Mouse (Mus musculus) heart, adult 2 months (tissue): ENCODE measurements around the gene Tmem268. TPM values are rescaled to one million over a fixed set of nuclear protein-coding genes. Genes with fewer than 3 reads are reported as not detected.
A peak's percentile ranks its signal among the peaks of the same experiment; 100 is the strongest.

ENCODE experiments used
- DNase-seq, 2 experiments: peaks; one replicate each; pipeline ENCODE4 v3.0.0; 2021
- H3K27ac ChIP-seq: fragments of 200-600 bp; 2 replicates; pipeline ENCODE4 v1.8.1; 2022
- H3K27me3 ChIP-seq: fragments of 200-500 bp; 2 replicates; pipeline ENCODE4 v1.6.1; 2012; ENCODE audit warnings: mild to moderate bottlenecking, low read length, inconsistent platforms, mixed read lengths; ENCODE audit not compliant: control insufficient read depth, insufficient read depth
- H3K36me3 ChIP-seq: fragments of 200-500 bp; 2 replicates; pipeline ENCODE4 v1.6.1; 2012; ENCODE audit warnings: low read length, inconsistent platforms; ENCODE audit not compliant: control insufficient read depth, insufficient read depth
- H3K4me1 ChIP-seq: fragments of 200-500 bp; 2 replicates; pipeline ENCODE4 v1.6.1; 2011; ENCODE audit warnings: low read length; ENCODE audit not compliant: control insufficient read depth, insufficient read depth
- H3K4me3 ChIP-seq: fragments of 200-600 bp; 2 replicates; pipeline ENCODE4 v1.8.1; 2022
- H3K79me2 ChIP-seq: fragments of 200-500 bp; replicated peaks from 2 replicates; pipeline ENCODE4 v1.6.1; 2012; ENCODE audit warnings: mild to moderate bottlenecking, inconsistent platforms, low read length, moderate library complexity, mixed read lengths; ENCODE audit not compliant: control insufficient read depth, insufficient read depth
- H3K9ac ChIP-seq: fragments of 200-500 bp; 2 replicates; pipeline ENCODE4 v1.6.1; 2012; ENCODE audit warnings: low read depth, mild to moderate bottlenecking, control low read depth, inconsistent platforms, low read length, mixed read lengths
- CTCF ChIP-seq: fragments of 200-600 bp; IDR thresholded peaks from 2 replicates; pipeline ENCODE4 v1.8.1; 2022; ENCODE audit warnings: antibody characterized with exemption, mild to moderate bottlenecking, moderate library complexity
- EP300 ChIP-seq: fragments of 200-500 bp; IDR thresholded peaks from 2 replicates; pipeline ENCODE4 v1.6.1; 2011; ENCODE audit warnings: low read depth, low read length, control low read depth; ENCODE audit not compliant: insufficient read depth
- POLR2A ChIP-seq: fragments of 200-500 bp; IDR thresholded peaks from 2 replicates; pipeline ENCODE4 v1.6.1; 2011; ENCODE audit warnings: mild to moderate bottlenecking, low read depth, low read length, control low read depth; ENCODE audit not compliant: insufficient read depth
- WGBS: fragments of 180-500 bp; shearing (Covaris S2); methylation state at CpG from one replicate; pipeline ENCODE4 v1.1.7; 2018; 5-methylcytosine and 5-hydroxymethylcytosine counted together
- intact Hi-C: fragments of 180-260 bp; cut with DNase I; formaldehyde crosslinking; loops from one replicate; pipeline ENCODE4 v1.15.1; 2025
- polyA plus RNA-seq: library from polyadenylated mRNA; depleted of rRNA; stranded (reverse); fragments of >200 nt; gene quantifications from 2 replicates; pipeline ENCODE4 v1.2.3, GENCODE M21; 2012
- total RNA-seq, 2 experiments: library from RNA; stranded (reverse); gene quantifications; 2 replicates each; pipeline ENCODE4 v1.2.3; 2021

Tmem268 gene
- total and polyA plus RNA-seq, 3 experiments, result 8.3 to 11.0 (median 10.9) TPM

DNA sequence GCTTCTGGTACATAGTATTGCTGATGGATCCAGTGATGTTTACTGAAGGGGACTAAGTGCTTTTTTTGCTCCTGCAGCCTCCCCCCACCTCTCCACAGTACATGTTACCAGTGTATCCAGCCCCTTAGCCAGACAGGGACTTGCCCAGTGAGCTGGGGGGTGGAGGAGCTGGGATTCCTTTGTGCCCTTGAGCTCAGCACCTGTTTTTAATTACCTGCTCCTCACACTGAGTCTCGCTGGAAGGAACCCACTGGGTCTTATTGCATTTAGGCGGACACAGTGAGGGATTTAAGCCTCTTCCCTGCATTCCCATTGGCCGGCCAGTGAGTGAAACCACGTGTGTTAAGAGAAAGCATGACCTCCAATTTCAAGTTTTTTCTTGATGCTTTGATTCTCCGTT, 24.0 kb downstream of the Tmem268 start:
- intact Hi-C loops, result no loop called here
- Histone ChIP-seq H3K27me3 (no peaks in the 10 kb centered on the region), H3K79me2 (no peaks in the 10 kb centered on the region), H3K36me3 (no peaks in the 10 kb centered on the region), H3K4me3 (no peak overlapping the region), H3K9ac (no peak overlapping the region), H3K4me1 (no peaks in the 10 kb centered on the region), H3K27ac (no peak overlapping the region)
- 86% methylated on average over 5 of the region's 5 CpGs for WGBS
- TF ChIP-seq CTCF (no peak), EP300 (no peak), POLR2A (no peak)
- no peak for DNase-seq

DNA sequence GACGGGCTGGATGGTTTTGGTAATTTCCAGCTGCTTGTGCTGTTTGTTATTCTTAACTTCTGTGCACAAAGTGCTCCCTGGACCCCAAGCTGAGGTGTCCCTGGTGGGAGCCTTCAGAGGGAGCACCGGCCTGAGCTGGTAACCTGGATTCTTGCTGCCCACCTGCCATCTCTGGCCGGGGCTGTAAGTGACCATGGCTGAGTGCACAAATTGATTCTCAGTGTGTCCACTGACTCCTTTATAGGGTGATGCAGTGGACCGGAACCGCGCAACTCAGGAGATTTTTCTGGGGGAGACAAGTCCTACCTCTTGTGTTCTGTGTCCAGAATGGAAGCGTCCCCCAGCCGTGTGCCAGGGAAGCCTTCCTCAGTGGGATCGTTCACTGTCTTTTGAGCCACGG, 26.6 kb downstream of the Tmem268 start:
- intact Hi-C loops, result no loop called here
- Histone ChIP-seq H3K4me3 (no peak overlapping the region), H3K27me3 (no peaks in the 10 kb centered on the region), H3K9ac (no peak overlapping the region), H3K4me1 (no peaks in the 10 kb centered on the region), H3K27ac (no peak overlapping the region), H3K79me2 (no peaks in the 10 kb centered on the region), H3K36me3 (no peaks in the 10 kb centered on the region)
- TF ChIP-seq POLR2A, result no peak
- no peak for TF ChIP-seq CTCF
- no peak for TF ChIP-seq EP300
- no peak for DNase-seq
- WGBS, result 95% methylated on average over 10 of the region's 10 CpGs

DNA sequence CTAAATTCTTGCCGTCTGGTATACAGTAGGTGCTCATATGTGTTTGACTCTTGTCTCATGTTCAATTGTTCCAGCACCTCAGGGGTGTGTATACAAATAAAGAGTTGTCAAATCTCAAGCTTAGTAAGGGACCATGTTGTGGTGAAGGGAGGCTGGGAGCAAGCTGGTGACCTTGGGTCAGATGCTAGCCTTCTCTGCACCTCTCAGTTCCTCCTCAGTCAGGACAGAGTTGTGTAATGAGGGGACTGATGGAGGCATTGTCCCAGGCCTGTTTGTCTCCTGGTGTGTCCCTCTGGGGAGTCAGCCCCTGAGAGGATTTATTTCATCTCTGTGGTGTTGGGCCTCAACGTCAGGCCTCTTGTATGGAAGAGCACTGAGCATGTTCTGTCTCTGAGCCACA, 27.7 kb downstream of the Tmem268 start:
- no peak for TF ChIP-seq EP300
- TF ChIP-seq CTCF, result no peak
- no peak for TF ChIP-seq POLR2A
- no peak overlapping the region for H3K4me3 ChIP-seq
- 85% methylated on average over 2 of the region's 2 CpGs for whole genome bisulfite sequencing
- intact Hi-C loops, result no loop called here
- no peaks in the 10 kb centered on the region for H3K27me3 ChIP-seq
- no peak for DNase-seq
- no peak overlapping the region for H3K27ac ChIP-seq
- no peak overlapping the region for H3K9ac ChIP-seq
- no peaks in the 10 kb centered on the region for H3K36me3 ChIP-seq
- no peaks in the 10 kb centered on the region for H3K4me1 ChIP-seq
- no peaks in the 10 kb centered on the region for H3K79me2 ChIP-seq

DNA sequence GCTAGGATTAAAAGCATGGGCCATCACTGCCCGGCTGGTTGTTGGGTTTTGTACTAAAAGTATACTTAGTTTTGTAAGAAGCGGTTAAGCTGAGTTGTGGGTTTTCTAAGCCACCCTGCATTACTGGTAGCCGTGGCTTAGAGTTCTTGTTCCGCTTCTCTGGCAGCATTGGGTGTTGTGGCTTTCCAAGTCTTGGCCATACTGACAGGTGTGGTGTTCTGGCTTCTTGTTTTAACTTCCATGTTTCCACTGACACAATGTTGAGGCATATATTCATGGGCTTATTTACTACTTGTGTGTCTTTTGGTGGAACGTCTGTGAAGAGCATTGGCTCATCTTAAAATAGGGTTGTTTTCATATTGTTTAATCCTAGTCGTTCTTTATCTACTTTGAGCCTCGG, 31.4 kb downstream of the Tmem268 start:
- H3K79me2 ChIP-seq, result no peaks in the 10 kb centered on the region
- H3K4me3 ChIP-seq, result no peak overlapping the region
- no peak for DNase-seq
- no peak overlapping the region for H3K27ac ChIP-seq
- no peak overlapping the region for H3K9ac ChIP-seq
- TF ChIP-seq CTCF (no peak), EP300 (no peak), POLR2A (no peak)
- intact Hi-C loops, result no loop called here
- no peaks in the 10 kb centered on the region for H3K27me3 ChIP-seq
- peaks cover 3% of the 10 kb centered on the region for H3K4me1 ChIP-seq
- WGBS, result 75% methylated on average over 7 of the region's 7 CpGs
- peaks cover 2% of the 10 kb centered on the region; the same call in 1 of the 2 replicates for H3K36me3 ChIP-seq

DNA sequence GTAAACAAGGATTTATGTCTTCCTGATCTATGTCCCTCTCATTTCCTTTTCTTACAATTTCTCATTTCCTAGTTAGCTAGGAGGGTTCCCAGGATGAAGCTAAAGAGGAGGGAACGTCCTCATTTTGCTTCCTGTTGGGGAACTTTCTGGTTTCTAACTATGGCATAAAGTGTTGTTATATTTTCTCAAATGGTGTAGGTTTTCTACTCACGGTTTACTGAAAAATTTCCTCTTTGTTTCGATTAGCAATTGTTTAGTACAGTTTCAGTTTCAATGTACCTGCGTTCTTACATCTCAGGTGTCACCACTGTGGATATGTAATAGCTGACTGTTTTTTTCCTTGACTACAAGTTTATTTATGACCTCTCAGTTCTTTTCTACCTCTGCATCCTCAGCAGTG, 32.0 kb downstream of the Tmem268 start:
- H3K4me3 ChIP-seq, result no peak overlapping the region
- H3K36me3 ChIP-seq, result peaks cover 2% of the 10 kb centered on the region; the same call in 1 of the 2 replicates
- no peak for DNase-seq
- H3K9ac ChIP-seq, result no peak overlapping the region
- H3K79me2 ChIP-seq, result no peaks in the 10 kb centered on the region
- H3K4me1 ChIP-seq, result peaks cover 6% of the 10 kb centered on the region
- intact Hi-C loops, result no loop called here
- TF ChIP-seq POLR2A (no peak), EP300 (no peak), CTCF (no peak)
- WGBS, result 66% methylated on average over 4 of the region's 4 CpGs
- no peak overlapping the region for H3K27ac ChIP-seq
- no peaks in the 10 kb centered on the region for H3K27me3 ChIP-seq

DNA sequence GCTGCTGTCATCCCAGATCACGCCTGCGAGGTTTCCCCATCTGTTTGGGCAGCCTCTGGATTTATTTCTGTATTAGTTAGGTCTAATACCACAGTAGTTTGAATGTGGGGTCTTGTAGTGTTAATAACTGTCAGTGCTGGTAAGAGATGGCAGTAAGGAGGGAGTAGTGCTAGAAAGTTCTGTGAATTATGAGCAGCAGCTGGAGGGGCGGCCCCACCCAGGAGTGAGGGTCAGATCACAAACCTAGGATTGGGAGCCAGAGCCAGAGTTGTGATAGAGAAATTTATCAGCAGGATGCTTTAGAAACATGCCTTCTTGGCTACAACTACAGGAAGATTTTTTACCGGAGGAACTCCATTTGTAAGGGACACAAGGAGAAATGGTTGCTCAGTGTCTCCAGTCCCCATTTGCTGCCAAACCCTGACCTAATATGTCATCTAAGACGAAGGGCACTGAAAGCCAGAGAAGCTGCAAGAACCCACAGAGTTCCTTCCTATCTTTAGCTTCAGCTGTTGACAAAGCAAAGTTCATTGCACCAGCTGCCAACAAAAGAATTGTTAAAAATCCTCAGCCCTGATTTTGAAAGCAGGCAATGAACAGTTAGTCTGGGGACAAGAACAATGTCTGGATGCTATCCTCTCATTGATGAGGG, 36.0 kb downstream of the Tmem268 start:
- Histone ChIP-seq H3K79me2 (no peaks in the 10 kb centered on the region), H3K27me3 (no peaks in the 10 kb centered on the region), H3K36me3 (peaks cover 2% of the 10 kb centered on the region; the same call in 1 of the 2 replicates), H3K27ac (peak overlapping the region; percentile 3; the same call in 1 of the 2 replicates), H3K4me1 (peaks cover 6% of the 10 kb centered on the region), H3K4me3 (no peak overlapping the region), H3K9ac (no peak overlapping the region)
- intact Hi-C loops, result no loop called here
- peak in 1 of 2 experiments; percentile 37 for DNase-seq
- 42% methylated on average over 5 of the region's 5 CpGs for WGBS
- TF ChIP-seq POLR2A (no peak), EP300 (no peak), CTCF (no peak)
